Mouse (Mus musculus) limb, embryonic 12.5 days (tissue): ENCODE measurements around the gene Slc12a5. TPM values are rescaled to one million over a fixed set of nuclear protein-coding genes. Genes with fewer than 3 reads are reported as not detected.

ENCODE experiments used
- ATAC-seq: fragments of 200-750 bp; cut with Nextera tagmentation; 2 replicates; pipeline ENCODE4 v1.8.0; 2017; ENCODE audit warnings: low read depth, moderate TSS enrichment; ENCODE audit not compliant: insufficient number of reproducible peaks, insufficient read depth, low FRiP score, low TSS enrichment
- H3K27ac ChIP-seq: fragments of 300-500 bp; sonication (generic); 2 replicates; pipeline ENCODE4 v1.5.1; 2016; ENCODE audit warnings: mild to moderate bottlenecking, moderate library complexity
- H3K27me3 ChIP-seq: fragments of 300-500 bp; sonication (generic); 2 replicates; pipeline ENCODE4 v1.6.1; 2016; ENCODE audit warnings: mild to moderate bottlenecking, moderate library complexity
- H3K36me3 ChIP-seq: fragments of 300-500 bp; sonication (generic); 2 replicates; pipeline ENCODE4 v1.6.1; 2016; ENCODE audit warnings: mild to moderate bottlenecking, moderate library complexity
- H3K4me1 ChIP-seq: fragments of 300-500 bp; sonication (generic); replicated peaks from 2 replicates; pipeline ENCODE4 v1.6.1; 2016
- H3K4me2 ChIP-seq: fragments of 300-500 bp; sonication (generic); 2 replicates; pipeline ENCODE4 v1.6.1; 2016; ENCODE audit warnings: mild to moderate bottlenecking, moderate library complexity
- H3K4me3 ChIP-seq: fragments of 300-500 bp; sonication (generic); replicated peaks from 2 replicates; pipeline ENCODE4 v1.5.1; 2016; ENCODE audit warnings: mild to moderate bottlenecking
- H3K9ac ChIP-seq: fragments of 300-500 bp; sonication (generic); replicated peaks from 2 replicates; pipeline ENCODE4 v1.6.1; 2016; ENCODE audit warnings: mild to moderate bottlenecking, moderate library complexity
- H3K9me3 ChIP-seq: fragments of 300-500 bp; sonication (generic); 2 replicates; pipeline ENCODE4 v1.6.1; 2016; ENCODE audit warnings: mild to moderate bottlenecking, moderate library complexity
- WGBS: fragments of 180-500 bp; shearing (Covaris S2); methylation state at CpG from one replicate; pipeline ENCODE4 v1.1.7; 2016; 5-methylcytosine and 5-hydroxymethylcytosine counted together
- polyA plus RNA-seq: library from polyadenylated mRNA; unstranded; fragments of >200 nt; fragmentation: Nextera tagmentation; extraction: Ambion mirVana; gene quantifications from 2 replicates; pipeline ENCODE4 v1.2.1, GENCODE M21; 2016

Slc12a5 gene
- polyA plus RNA-seq, 1 experiment from 2014 or later: 1.6 TPM

GRCm38 (mm10) chr2:164947930-164948329 lies 12.7 kb upstream of the Slc12a5 start:
- Histone ChIP-seq H3K36me3 (no peaks in the 10 kb centered on the region), H3K4me1 (peaks cover 28% of the 10 kb centered on the region), H3K9ac (0 out of 2 replicates have a peak overlapping the region, but pooled peaks have one; percentile 34), H3K9me3 (peaks cover 4% of the 10 kb centered on the region; the same call in 1 of the 2 replicates), H3K4me3 (peak overlapping the region; percentile 19; the same call in 1 of the 2 replicates), H3K27me3 (peaks cover 74% of the 10 kb centered on the region), H3K4me2 (peak overlapping the region; percentile 47), H3K27ac (no peak overlapping the region)
- 4% methylated on average over 6 of the region's 7 CpGs for WGBS
- peak; percentile 32; the same call in 1 of the 2 replicates for ATAC-seq

GRCm38 (mm10) chr2:164948962-164949361 lies 11.6 kb upstream of the Slc12a5 start:
- Histone ChIP-seq H3K27ac (no peak overlapping the region), H3K9ac (no peak overlapping the region), H3K4me1 (peaks cover 27% of the 10 kb centered on the region), H3K36me3 (no peaks in the 10 kb centered on the region), H3K4me3 (peak overlapping the region; percentile 26), H3K4me2 (peak overlapping the region; percentile 47), H3K9me3 (peaks cover 4% of the 10 kb centered on the region; the same call in 1 of the 2 replicates), H3K27me3 (peaks cover 85% of the 10 kb centered on the region)
- ATAC-seq: no peak
- WGBS: 9% methylated on average over 25 of the region's 25 CpGs

- no peak for ATAC-seq
- Histone ChIP-seq H3K4me1 (peaks cover 27% of the 10 kb centered on the region), H3K9me3 (peaks cover 4% of the 10 kb centered on the region; the same call in 1 of the 2 replicates), H3K27ac (no peak overlapping the region), H3K4me3 (no peak overlapping the region), H3K9ac (no peak overlapping the region), H3K27me3 (peaks cover 93% of the 10 kb centered on the region), H3K4me2 (no peak overlapping the region), H3K36me3 (no peaks in the 10 kb centered on the region)
- 23% methylated on average over 13 of the region's 13 CpGs for WGBS
Measured at GRCm38 (mm10) chr2:164950501-164950900, 10.1 kb upstream of the Slc12a5 start.

- Histone ChIP-seq H3K9ac (no peak overlapping the region), H3K4me3 (no peak overlapping the region), H3K27ac (no peak overlapping the region), H3K4me1 (peaks cover 27% of the 10 kb centered on the region), H3K9me3 (peaks cover 4% of the 10 kb centered on the region; the same call in 1 of the 2 replicates), H3K27me3 (peaks cover 93% of the 10 kb centered on the region), H3K36me3 (no peaks in the 10 kb centered on the region), H3K4me2 (no peak overlapping the region)
- no peak for ATAC-seq
- 79% methylated on average over 4 of the region's 4 CpGs for WGBS
Measured at GRCm38 (mm10) chr2:164951745-164952144, 8.9 kb upstream of the Slc12a5 start.

- Histone ChIP-seq H3K27me3 (peaks cover 91% of the 10 kb centered on the region), H3K36me3 (no peaks in the 10 kb centered on the region), H3K4me1 (peaks cover 21% of the 10 kb centered on the region), H3K9ac (no peak overlapping the region), H3K4me3 (no peak overlapping the region), H3K4me2 (no peak overlapping the region), H3K9me3 (peaks cover 4% of the 10 kb centered on the region; the same call in 1 of the 2 replicates), H3K27ac (no peak overlapping the region)
- WGBS: 44% methylated on average over 13 of the region's 13 CpGs
- ATAC-seq: no peak
Measured at GRCm38 (mm10) chr2:164952448-164952847, 8.2 kb upstream of the Slc12a5 start.

- peaks cover 83% of the 10 kb centered on the region for H3K27me3 ChIP-seq
- ATAC-seq: peak; percentile 28; the same call in 1 of the 2 replicates
- peaks cover 4% of the 10 kb centered on the region; the same call in 1 of the 2 replicates for H3K9me3 ChIP-seq
- H3K4me1 ChIP-seq: peaks cover 13% of the 10 kb centered on the region
- under 1% methylated on average over 21 of the region's 21 CpGs for WGBS
- no peak overlapping the region for H3K4me3 ChIP-seq
- H3K9ac ChIP-seq: no peak overlapping the region
- H3K36me3 ChIP-seq: no peaks in the 10 kb centered on the region
- H3K4me2 ChIP-seq: peak overlapping the region; percentile 34
- H3K27ac ChIP-seq: no peak overlapping the region
Measured at GRCm38 (mm10) chr2:164953224-164953623, 7.4 kb upstream of the Slc12a5 start.

GRCm38 (mm10) chr2:164955725-164956124 lies 4.9 kb upstream of the Slc12a5 start:
- H3K27me3 ChIP-seq: peaks cover 58% of the 10 kb centered on the region

GRCm38 (mm10) chr2:164956195-164956594 lies 4.4 kb upstream of the Slc12a5 start:
- Histone ChIP-seq H3K27me3 (peaks cover 58% of the 10 kb centered on the region), H3K9ac (no peak overlapping the region)
- 60% methylated on average over 5 of the region's 5 CpGs for WGBS

More at GRCm38 (mm10) chr2:164955725-164956124, 4.9 kb upstream of the Slc12a5 start:
- no peak for ATAC-seq
- no peak overlapping the region for H3K4me2 ChIP-seq
- H3K27ac ChIP-seq: no peak overlapping the region
- peaks cover 4% of the 10 kb centered on the region; the same call in 1 of the 2 replicates for H3K9me3 ChIP-seq
- H3K4me1 ChIP-seq: no peaks in the 10 kb centered on the region; the same call in 1 of the 2 replicates
- no peaks in the 10 kb centered on the region for H3K36me3 ChIP-seq
- no peak overlapping the region for H3K9ac ChIP-seq
- 72% methylated on average over 4 of the region's 4 CpGs for WGBS
- no peak overlapping the region for H3K4me3 ChIP-seq

GRCm38 (mm10) chr2:164957548-164958315 lies 2.9 kb upstream of the Slc12a5 start:
- 69% methylated on average over 9 of the region's 9 CpGs for WGBS
- Histone ChIP-seq H3K4me2 (no peak overlapping the region), H3K9me3 (no peaks in the 10 kb centered on the region), H3K27me3 (peaks cover 56% of the 10 kb centered on the region), H3K27ac (no peak overlapping the region), H3K36me3 (no peaks in the 10 kb centered on the region), H3K4me1 (no peaks in the 10 kb centered on the region; the same call in 1 of the 2 replicates), H3K9ac (no peak overlapping the region), H3K4me3 (no peak overlapping the region)
- no peak for ATAC-seq

More at GRCm38 (mm10) chr2:164956195-164956594, 4.4 kb upstream of the Slc12a5 start:
- no peak overlapping the region for H3K4me2 ChIP-seq
- H3K4me1 ChIP-seq: no peaks in the 10 kb centered on the region; the same call in 1 of the 2 replicates
- no peak overlapping the region for H3K4me3 ChIP-seq
- H3K9me3 ChIP-seq: peaks cover 4% of the 10 kb centered on the region; the same call in 1 of the 2 replicates
- ATAC-seq: no peak
- no peak overlapping the region for H3K27ac ChIP-seq
- no peaks in the 10 kb centered on the region for H3K36me3 ChIP-seq

GRCm38 (mm10) chr2:164961506-164962182 lies 1.0 kb downstream of the Slc12a5 start:
- Histone ChIP-seq H3K4me2 (peak overlapping the region; percentile 71), H3K36me3 (no peaks in the 10 kb centered on the region), H3K4me3 (peak overlapping the region; percentile 64), H3K9ac (no peak overlapping the region), H3K27ac (no peak overlapping the region), H3K4me1 (no peaks in the 10 kb centered on the region; the same call in 1 of the 2 replicates), H3K9me3 (no peaks in the 10 kb centered on the region), H3K27me3 (peaks cover 58% of the 10 kb centered on the region)
- no peak for ATAC-seq
- WGBS: 9% methylated on average over 16 of the region's 17 CpGs

GRCm38 (mm10) chr2:164962183-164962580 lies 1.6 kb downstream of the Slc12a5 start:
- H3K4me1 ChIP-seq: no peaks in the 10 kb centered on the region; the same call in 1 of the 2 replicates
- WGBS: 53% methylated on average over 7 of the region's 7 CpGs
- no peak overlapping the region for H3K27ac ChIP-seq
- H3K4me3 ChIP-seq: no peak overlapping the region
- no peak overlapping the region for H3K4me2 ChIP-seq
- H3K27me3 ChIP-seq: peaks cover 59% of the 10 kb centered on the region
- ATAC-seq: no peak
- no peaks in the 10 kb centered on the region for H3K36me3 ChIP-seq
- no peaks in the 10 kb centered on the region for H3K9me3 ChIP-seq
- H3K9ac ChIP-seq: no peak overlapping the region
